Mouse (Mus musculus) heart, postnatal 0 days (tissue): ENCODE measurements around the gene Paics.
"Not testable (repeated sequence)": the region's sequence is repeated elsewhere in the genome, so short reads cannot be mapped to it uniquely, and the experiment has no call there.

Experiments used
- CTCF ChIP-seq: IDR thresholded peaks from 2 replicates; pipeline ENCODE4 v1.5.1; 2016; ENCODE audit warnings: antibody characterized with exemption, control low read depth, low read depth
- EP300 ChIP-seq: IDR thresholded peaks from 2 replicates; pipeline ENCODE4 v1.6.1; 2016; ENCODE audit warnings: antibody characterized with exemption, low read depth

GRCm38 (mm10) chr5:76971115-76971514 is 20.0 kb downstream of the Paics start:
- not testable (repeated sequence) for TF ChIP-seq CTCF, EP300
